Comparison of ENCODE assay signal across 25 mouse cellular contexts in genomic region chr17:5224932-5225331, GRCm38 (mm10).
A peak's percentile ranks its signal among the peaks of the same experiment; 100 is the strongest.
DNase-seq lines count a peak whose midpoint lies in the region; ATAC-seq lines count a peak whose summit lies in the region.
"Had no signal": no experiment of that assay in that cellular context is flagged by ENCODE, and none has a peak within 500 bp of the region (broad histone marks: within the 10 kb centered on the region; RNA-seq: fewer than 3 reads in every experiment).

No protein-coding gene starts in this region.

- H3K27me3 ChIP-seq in liver, embryonic 13.5 days = no peaks in the 10 kb centered on the region
- H3K27me3 ChIP-seq in liver, embryonic 11.5 days (replicated peaks; ENCODE audit: control insufficient read depth, insufficient read depth, low read length) = no peaks in the 10 kb centered on the region
- no peaks in the 10 kb centered on the region for H3K27me3 ChIP-seq in hindbrain, embryonic 10.5 days (ENCODE audit: insufficient read depth, poor library complexity, severe bottlenecking)
- H3K27me3 ChIP-seq: CH12.LX; embryonic facial prominence, embryonic 13.5 days; forebrain, embryonic 12.5 days; forebrain, embryonic 15.5 days; Patski had no signal

- H3K27ac ChIP-seq in liver, embryonic 13.5 days = no peak overlapping the region
- H3K27ac ChIP-seq in liver, embryonic 11.5 days (ENCODE audit: low read depth, low read length) = no peak overlapping the region
- no peak overlapping the region for H3K27ac ChIP-seq in hindbrain, embryonic 10.5 days
- H3K27ac ChIP-seq: embryonic facial prominence, embryonic 10.5 days; embryonic facial prominence, embryonic 13.5 days; forebrain, embryonic 12.5 days; forebrain, embryonic 15.5 days; hindbrain, embryonic 14.5 days had no signal

- no peaks in the 10 kb centered on the region for H3K36me3 ChIP-seq in liver, embryonic 13.5 days
- H3K36me3 ChIP-seq in liver, embryonic 11.5 days (ENCODE audit: control insufficient read depth, insufficient read depth, low read length) = no peaks in the 10 kb centered on the region
- no peaks in the 10 kb centered on the region for H3K36me3 ChIP-seq in hindbrain, embryonic 10.5 days
- H3K36me3 ChIP-seq: embryonic facial prominence, embryonic 10.5 days; embryonic facial prominence, embryonic 13.5 days; forebrain, embryonic 12.5 days; forebrain, embryonic 15.5 days had no signal

- 0 out of 2 replicates have a peak, but pooled peaks have one; percentile 36 for ATAC-seq in liver, embryonic 13.5 days (ENCODE audit: low read depth)
- ATAC-seq in liver, embryonic 11.5 days (replicated peaks; ENCODE audit: low FRiP score) = no peak
- peak; percentile 45 for ATAC-seq in megakaryocyte progenitor cell, adult 5-6 weeks (replicated peaks; ENCODE audit: poor library complexity)
- ATAC-seq: forebrain, embryonic 15.5 days; Patski had no signal

- 7% methylated on average over 4 of the region's 4 CpGs for WGBS in liver, embryonic 13.5 days (ENCODE audit: insufficient replicate concordance)
- WGBS in liver, embryonic 11.5 days = 30% methylated on average over 4 of the region's 4 CpGs
- WGBS in hindbrain, embryonic 10.5 days = 92% methylated on average over 4 of the region's 4 CpGs

- no peaks in the 10 kb centered on the region for H3K9me3 ChIP-seq in liver, embryonic 13.5 days (replicated peaks)
- no peaks in the 10 kb centered on the region for H3K9me3 ChIP-seq in liver, embryonic 11.5 days (ENCODE audit: control insufficient read depth, low read length)
- H3K9me3 ChIP-seq in hindbrain, embryonic 10.5 days = no peaks in the 10 kb centered on the region
- H3K9me3 ChIP-seq: embryonic facial prominence, embryonic 10.5 days; embryonic facial prominence, embryonic 13.5 days; forebrain, embryonic 12.5 days; forebrain, embryonic 15.5 days had no signal

- DNase-seq in liver, embryonic 13.5 days = no peak
- DNase-seq in liver, embryonic 11.5 days (ENCODE audit: low spot score) = no peak
- peak; percentile 88 for DNase-seq in 416B (ENCODE audit: low read depth)
- DNase-seq in MEL-GATA-1-ER (ENCODE audit: extremely low read depth, low read depth) = peak; percentile 25
- no peak for DNase-seq in hindbrain, embryonic 10.5 days (ENCODE audit: low spot score)
- DNase-seq in thymus, postnatal 10 days (ENCODE audit: low spot score in 2 of 2) = no peak
- DNase-seq in retina, embryonic 14.5 days (ENCODE audit: low spot score) = no peak
- DNase-seq: adrenal gland, postnatal 10 days; adrenal gland, postnatal 36 days; B cell, adult 2 months; cerebellum, adult 18-20 months; cerebellum, adult 9-10 months; embryo, embryonic 11 days; gastrocnemius, postnatal 10 days; gastrocnemius, postnatal 36 days had no signal

- no peak overlapping the region for H3K4me3 ChIP-seq in liver, embryonic 13.5 days (replicated peaks)
- H3K4me3 ChIP-seq in liver, embryonic 11.5 days (ENCODE audit: low read depth, low read length) = no peak overlapping the region
- H3K4me3 ChIP-seq in hindbrain, embryonic 10.5 days = no peak overlapping the region
- H3K4me3 ChIP-seq: embryonic facial prominence, embryonic 10.5 days; embryonic facial prominence, embryonic 13.5 days; erythroblast, embryonic 14.5 days; forebrain, embryonic 12.5 days; forebrain, embryonic 15.5 days had no signal

- no peak overlapping the region for H3K9ac ChIP-seq in liver, embryonic 13.5 days
- no peak overlapping the region for H3K9ac ChIP-seq in liver, embryonic 11.5 days (ENCODE audit: low read depth, low read length)
- H3K9ac ChIP-seq: embryonic facial prominence, embryonic 13.5 days; forebrain, embryonic 12.5 days; forebrain, embryonic 15.5 days; hindbrain, embryonic 14.5 days had no signal

- H3K4me2 ChIP-seq in liver, embryonic 13.5 days = no peak overlapping the region
- H3K4me2 ChIP-seq in liver, embryonic 11.5 days = no peak overlapping the region
- H3K4me2 ChIP-seq: embryonic facial prominence, embryonic 13.5 days; forebrain, embryonic 12.5 days; forebrain, embryonic 15.5 days; heart, embryonic 11.5 days; hindbrain, embryonic 14.5 days had no signal

- H3K4me1 ChIP-seq in liver, embryonic 13.5 days (replicated peaks) = peaks cover 38% of the 10 kb centered on the region
- peaks cover 26% of the 10 kb centered on the region for H3K4me1 ChIP-seq in liver, embryonic 11.5 days (replicated peaks; ENCODE audit: control insufficient read depth, insufficient read depth, low read length)
- peaks cover 49% of the 10 kb centered on the region for H3K4me1 ChIP-seq in hindbrain, embryonic 10.5 days (replicated peaks)

Comparison
In these comparisons a context has a peak if more than half of its experiments do, and no peak if none do; other contexts are left out.
1. DNase-seq: peak in 416B (single experiment) and MEL-GATA-1-ER (single experiment); none in liver, embryonic 13.5 days (single experiment), liver, embryonic 11.5 days (single experiment), hindbrain, embryonic 10.5 days (single experiment), thymus, postnatal 10 days (0 of 2) and retina, embryonic 14.5 days (single experiment).